Mouse (Mus musculus): ENCODE results near the gene Sumo1. TPM values are rescaled to one million over a fixed set of nuclear protein-coding genes. Genes with fewer than 3 reads are reported as not detected.

Gene Sumo1
- polyA plus RNA-seq, 1 experiment from 2014 or later: 354 TPM

DNA sequence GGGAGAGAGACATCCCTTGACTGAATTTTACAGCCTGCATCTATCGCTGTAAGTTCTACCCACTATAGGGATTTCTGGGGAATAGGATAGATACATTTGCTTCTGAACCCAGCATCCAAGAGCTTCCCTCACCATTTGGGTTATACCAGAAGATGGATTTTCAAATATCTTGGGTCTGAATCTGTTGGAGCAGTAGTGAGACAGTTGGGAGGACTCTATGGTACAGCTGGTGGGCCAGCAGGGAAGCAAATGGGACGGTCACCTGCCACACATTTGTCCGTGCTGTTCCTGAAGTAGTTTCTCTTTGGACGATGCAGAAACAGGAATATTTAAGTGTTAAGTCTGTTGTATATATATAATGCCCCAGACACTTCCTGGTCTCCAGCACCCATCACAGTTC lies 103.1 kb downstream of the Sumo1 start:
- no peak for DNase-seq (ENCODE audit: low spot score)
- no peak overlapping the region for H3K4me2 ChIP-seq (ENCODE audit: low read depth, low read length)
- H3K4me1 ChIP-seq (ENCODE audit: control insufficient read depth, insufficient read depth, low read length): 0 out of 2 replicates have a peak, but pooled peaks cover 16% of the 10 kb centered on the region
- 89% methylated on average over 4 of the region's 4 CpGs for WGBS
- no peak overlapping the region for H3K9ac ChIP-seq (ENCODE audit: low read depth, low read length)
- no peak for ATAC-seq (ENCODE audit: low read depth)
- H3K27ac ChIP-seq (replicated peaks; ENCODE audit: low read depth, low read length): no peak overlapping the region
- no peaks in the 10 kb centered on the region for H3K27me3 ChIP-seq (replicated peaks; ENCODE audit: control insufficient read depth, insufficient read depth, low read length)
- H3K36me3 ChIP-seq (ENCODE audit: control insufficient read depth, insufficient read depth, low read length): no peaks in the 10 kb centered on the region
- no peak overlapping the region for H3K4me3 ChIP-seq (ENCODE audit: low read depth, low read length)
- H3K9me3 ChIP-seq (ENCODE audit: control insufficient read depth, low read length): peaks cover 4% of the 10 kb centered on the region

DNA sequence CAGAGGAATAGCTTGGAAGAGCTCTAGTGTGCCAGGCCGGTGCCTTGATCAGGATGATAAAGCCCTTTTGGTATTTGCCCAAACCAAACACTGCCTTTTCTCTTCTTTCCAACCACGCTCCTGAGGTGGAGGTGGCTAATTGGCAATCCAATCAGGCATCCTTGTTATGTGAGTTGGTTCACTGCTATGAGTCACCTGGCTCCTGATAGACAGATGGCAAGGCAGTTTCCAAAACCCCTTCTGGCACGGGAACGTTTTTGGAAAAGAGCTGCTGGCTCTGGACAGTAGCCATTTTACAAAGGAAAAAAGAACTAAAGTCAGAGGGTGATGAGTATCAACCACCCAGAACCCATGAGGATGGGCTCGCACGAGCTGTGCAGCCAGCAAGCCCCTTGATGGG lies 103.7 kb downstream of the Sumo1 start:
- ATAC-seq (ENCODE audit: low read depth): peak; percentile 22; the same call in 1 of the 2 replicates

DNA sequence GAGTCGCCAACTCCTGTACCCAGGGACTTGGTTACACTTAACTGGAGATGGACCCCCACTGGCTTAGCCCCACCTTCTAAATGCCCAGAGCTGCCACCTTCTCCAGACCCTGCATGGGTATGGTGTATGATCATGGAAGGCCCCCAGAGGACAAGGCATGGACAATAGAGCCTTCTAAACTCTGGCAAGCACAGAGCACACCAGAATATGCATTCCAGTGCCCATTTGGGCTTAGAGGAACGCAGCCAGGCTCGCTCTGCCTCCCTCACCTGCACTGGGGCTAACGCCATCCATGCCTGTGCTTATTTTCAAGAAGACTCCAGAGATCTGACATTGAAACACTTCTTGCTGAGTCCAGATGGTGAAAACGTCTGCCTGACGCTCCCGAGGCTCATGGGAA lies 104.4 kb downstream of the Sumo1 start:
- ATAC-seq (ENCODE audit: low read depth) (peak; percentile 1; the same call in 1 of the 2 replicates), DNase-seq (ENCODE audit: low spot score) (no peak)
- no peak overlapping the region for H3K4me3 ChIP-seq (ENCODE audit: low read depth, low read length)
- H3K27me3 ChIP-seq (replicated peaks; ENCODE audit: control insufficient read depth, insufficient read depth, low read length): no peaks in the 10 kb centered on the region
- no peaks in the 10 kb centered on the region for H3K36me3 ChIP-seq (ENCODE audit: control insufficient read depth, insufficient read depth, low read length)
- peaks cover 4% of the 10 kb centered on the region for H3K9me3 ChIP-seq (ENCODE audit: control insufficient read depth, low read length)
- H3K4me2 ChIP-seq (ENCODE audit: low read depth, low read length): no peak overlapping the region
- WGBS: 44% methylated on average over 7 of the region's 7 CpGs
- 0 out of 2 replicates have a peak, but pooled peaks cover 16% of the 10 kb centered on the region for H3K4me1 ChIP-seq (ENCODE audit: control insufficient read depth, insufficient read depth, low read length)
- no peak overlapping the region for H3K9ac ChIP-seq (ENCODE audit: low read depth, low read length)
- 0 out of 2 replicates have a peak overlapping the region, but pooled peaks have one; percentile 36 for H3K27ac ChIP-seq (replicated peaks; ENCODE audit: low read depth, low read length)

More for the DNA sequence above, 103.7 kb downstream of the Sumo1 start:
- no peaks in the 10 kb centered on the region for H3K27me3 ChIP-seq (replicated peaks; ENCODE audit: control insufficient read depth, insufficient read depth, low read length)
- H3K4me3 ChIP-seq (ENCODE audit: low read depth, low read length): no peak overlapping the region
- H3K9ac ChIP-seq (ENCODE audit: low read depth, low read length): no peak overlapping the region
- 48% methylated on average over 6 of the region's 6 CpGs for WGBS
- no peak for DNase-seq (ENCODE audit: low spot score)
- H3K4me2 ChIP-seq (ENCODE audit: low read depth, low read length): no peak overlapping the region
- H3K36me3 ChIP-seq (ENCODE audit: control insufficient read depth, insufficient read depth, low read length): no peaks in the 10 kb centered on the region
- 0 out of 2 replicates have a peak, but pooled peaks cover 16% of the 10 kb centered on the region for H3K4me1 ChIP-seq (ENCODE audit: control insufficient read depth, insufficient read depth, low read length)
- H3K27ac ChIP-seq (replicated peaks; ENCODE audit: low read depth, low read length): no peak overlapping the region
- peaks cover 4% of the 10 kb centered on the region for H3K9me3 ChIP-seq (ENCODE audit: control insufficient read depth, low read length)

DNA sequence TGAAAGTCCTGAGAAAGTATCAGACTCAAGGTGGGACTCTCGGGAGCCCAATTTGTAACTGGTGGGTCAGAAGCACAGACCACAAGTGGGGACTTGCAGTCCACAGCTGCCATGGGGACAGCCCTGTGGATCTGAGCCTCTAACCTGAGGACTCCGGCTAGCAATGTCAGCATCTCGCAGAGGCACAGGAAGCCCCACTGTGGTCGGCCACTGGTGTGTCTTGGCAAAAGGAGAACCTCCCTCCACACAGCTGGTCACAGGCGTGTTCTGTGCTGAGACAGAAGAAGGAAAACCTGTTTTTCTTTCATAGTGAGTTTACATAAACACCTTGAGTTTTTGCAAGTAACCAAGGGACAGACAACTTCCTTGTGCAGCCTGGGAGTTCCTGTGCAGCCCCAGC lies 104.8 kb downstream of the Sumo1 start:
- H3K4me1 ChIP-seq (ENCODE audit: control insufficient read depth, insufficient read depth, low read length): 0 out of 2 replicates have a peak, but pooled peaks cover 16% of the 10 kb centered on the region
- no peaks in the 10 kb centered on the region for H3K36me3 ChIP-seq (ENCODE audit: control insufficient read depth, insufficient read depth, low read length)
- 63% methylated on average over 5 of the region's 5 CpGs for WGBS
- no peak overlapping the region for H3K4me3 ChIP-seq (ENCODE audit: low read depth, low read length)
- ATAC-seq (ENCODE audit: low read depth): peak; percentile 30; the same call in 1 of the 2 replicates
- H3K9ac ChIP-seq (ENCODE audit: low read depth, low read length): no peak overlapping the region
- peaks cover 4% of the 10 kb centered on the region for H3K9me3 ChIP-seq (ENCODE audit: control insufficient read depth, low read length)
- no peaks in the 10 kb centered on the region for H3K27me3 ChIP-seq (replicated peaks; ENCODE audit: control insufficient read depth, insufficient read depth, low read length)
- H3K27ac ChIP-seq (replicated peaks; ENCODE audit: low read depth, low read length): no peak overlapping the region
- no peak overlapping the region for H3K4me2 ChIP-seq (ENCODE audit: low read depth, low read length)
- DNase-seq (ENCODE audit: low spot score): no peak

DNA sequence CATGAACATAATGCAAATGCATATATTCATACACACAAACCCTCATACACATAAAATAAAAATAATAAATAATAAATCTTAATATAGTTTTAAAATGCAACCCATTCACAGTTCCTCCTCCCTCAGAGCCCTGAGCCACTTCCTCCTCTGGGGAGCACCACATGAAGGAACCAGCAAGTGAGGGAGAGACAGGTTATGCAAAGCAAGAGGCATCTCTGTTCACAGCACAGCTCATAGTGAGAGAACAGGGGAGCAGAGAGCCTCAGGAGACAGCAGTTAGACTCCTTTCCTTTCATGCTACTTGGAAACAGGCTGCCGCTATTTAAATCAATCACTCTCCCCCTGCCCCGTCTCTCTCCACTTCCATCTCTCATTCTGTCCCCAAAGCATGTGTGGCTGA lies 107.1 kb downstream of the Sumo1 start:
- 59% methylated on average over 2 of the region's 2 CpGs for WGBS
- Histone ChIP-seq H3K9me3 (ENCODE audit: control insufficient read depth, low read length) (peaks cover 4% of the 10 kb centered on the region), H3K4me3 (ENCODE audit: low read depth, low read length) (no peak overlapping the region), H3K27me3 (replicated peaks; ENCODE audit: control insufficient read depth, insufficient read depth, low read length) (no peaks in the 10 kb centered on the region), H3K27ac (replicated peaks; ENCODE audit: low read depth, low read length) (no peak overlapping the region), H3K4me2 (ENCODE audit: low read depth, low read length) (no peak overlapping the region), H3K4me1 (ENCODE audit: control insufficient read depth, insufficient read depth, low read length) (0 out of 2 replicates have a peak, but pooled peaks cover 11% of the 10 kb centered on the region), H3K36me3 (ENCODE audit: control insufficient read depth, insufficient read depth, low read length) (no peaks in the 10 kb centered on the region), H3K9ac (ENCODE audit: low read depth, low read length) (no peak overlapping the region)
- DNase-seq (ENCODE audit: low spot score) (no peak), ATAC-seq (ENCODE audit: low read depth) (no peak)

DNA sequence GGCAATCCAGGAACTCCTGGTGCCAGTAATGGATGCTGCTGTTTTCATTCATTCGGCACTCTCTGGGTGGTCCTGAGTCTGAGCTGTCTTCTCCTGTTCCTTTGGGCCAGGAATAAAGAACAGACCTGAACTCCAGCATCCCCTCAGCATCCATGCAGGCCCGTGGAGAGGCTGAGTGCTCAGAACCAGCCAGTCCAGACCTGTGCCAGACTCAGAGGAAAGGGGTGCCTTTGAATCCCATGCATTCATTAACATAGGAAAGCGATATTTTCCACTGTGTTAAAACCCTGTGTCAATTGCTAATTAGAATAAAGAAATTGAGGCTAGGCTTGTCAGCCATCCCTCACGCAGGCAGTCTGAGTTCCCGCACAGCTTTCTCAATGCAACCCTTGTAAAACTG lies 116.9 kb downstream of the Sumo1 start:
- WGBS: 36% methylated on average over 5 of the region's 5 CpGs
- ATAC-seq (ENCODE audit: low read depth): no peak
- H3K9me3 ChIP-seq (ENCODE audit: control insufficient read depth, low read length): no peaks in the 10 kb centered on the region
- H3K4me1 ChIP-seq (ENCODE audit: control insufficient read depth, insufficient read depth, low read length): peaks cover 12% of the 10 kb centered on the region; the same call in 1 of the 2 replicates
- no peak overlapping the region for H3K9ac ChIP-seq (ENCODE audit: low read depth, low read length)
- H3K27ac ChIP-seq (replicated peaks; ENCODE audit: low read depth, low read length): no peak overlapping the region
- no peaks in the 10 kb centered on the region for H3K27me3 ChIP-seq (replicated peaks; ENCODE audit: control insufficient read depth, insufficient read depth, low read length)
- no peaks in the 10 kb centered on the region for H3K36me3 ChIP-seq (ENCODE audit: control insufficient read depth, insufficient read depth, low read length)
- no peak for DNase-seq (ENCODE audit: low spot score)
- no peak overlapping the region for H3K4me3 ChIP-seq (ENCODE audit: low read depth, low read length)
- H3K4me2 ChIP-seq (ENCODE audit: low read depth, low read length): no peak overlapping the region

DNA sequence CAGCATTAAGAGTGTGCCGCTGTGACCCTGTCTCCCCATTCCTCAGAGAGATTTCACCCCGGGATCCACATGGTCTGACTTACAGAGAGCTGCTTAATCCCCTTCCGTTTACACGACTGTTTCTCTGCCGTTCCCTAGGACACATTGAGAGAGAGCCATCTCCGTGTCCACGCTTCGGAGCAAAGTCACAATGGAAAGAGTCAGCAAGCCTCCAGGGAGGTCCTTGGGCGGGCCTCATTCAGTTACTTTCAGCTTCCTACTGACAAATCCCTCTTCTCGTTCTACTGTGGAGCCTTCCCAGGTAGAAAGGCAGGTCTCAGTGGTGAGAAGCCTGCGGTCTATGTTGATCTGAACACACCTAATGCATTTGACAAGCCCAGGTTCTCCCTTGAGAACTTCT lies 119.6 kb downstream of the Sumo1 start:
- DNase-seq (ENCODE audit: low spot score): no peak
- WGBS: 60% methylated on average over 11 of the region's 11 CpGs
- Histone ChIP-seq H3K9me3 (ENCODE audit: control insufficient read depth, low read length) (no peaks in the 10 kb centered on the region), H3K27ac (replicated peaks; ENCODE audit: low read depth, low read length) (no peak overlapping the region), H3K27me3 (replicated peaks; ENCODE audit: control insufficient read depth, insufficient read depth, low read length) (no peaks in the 10 kb centered on the region), H3K4me2 (ENCODE audit: low read depth, low read length) (no peak overlapping the region), H3K36me3 (ENCODE audit: control insufficient read depth, insufficient read depth, low read length) (no peaks in the 10 kb centered on the region), H3K4me3 (ENCODE audit: low read depth, low read length) (no peak overlapping the region), H3K4me1 (ENCODE audit: control insufficient read depth, insufficient read depth, low read length) (peaks cover 12% of the 10 kb centered on the region; the same call in 1 of the 2 replicates), H3K9ac (ENCODE audit: low read depth, low read length) (no peak overlapping the region)
- ATAC-seq (ENCODE audit: low read depth): no peak

DNA sequence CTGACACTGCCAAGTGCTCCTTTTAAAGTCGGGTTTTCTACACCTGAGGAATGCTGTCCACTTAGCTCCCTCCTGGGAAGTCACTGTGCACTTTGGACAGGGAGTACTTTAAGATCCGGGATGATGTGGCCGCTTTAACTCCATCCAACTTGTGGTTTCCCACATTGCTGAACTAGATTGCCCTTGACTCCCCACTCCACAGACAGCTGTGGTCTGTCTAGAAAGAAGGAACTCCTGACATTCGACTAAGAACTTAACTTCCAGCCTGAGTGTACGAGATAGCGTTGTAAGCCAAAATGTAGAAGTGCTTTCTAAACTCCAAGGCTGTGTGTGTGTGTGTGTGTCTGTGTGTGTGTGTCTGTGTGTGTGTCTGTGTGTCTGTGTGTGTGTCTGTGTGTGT lies 120.4 kb downstream of the Sumo1 start:
- H3K27me3 ChIP-seq (replicated peaks; ENCODE audit: control insufficient read depth, insufficient read depth, low read length): no peaks in the 10 kb centered on the region
- ATAC-seq (ENCODE audit: low read depth): no peak

DNA sequence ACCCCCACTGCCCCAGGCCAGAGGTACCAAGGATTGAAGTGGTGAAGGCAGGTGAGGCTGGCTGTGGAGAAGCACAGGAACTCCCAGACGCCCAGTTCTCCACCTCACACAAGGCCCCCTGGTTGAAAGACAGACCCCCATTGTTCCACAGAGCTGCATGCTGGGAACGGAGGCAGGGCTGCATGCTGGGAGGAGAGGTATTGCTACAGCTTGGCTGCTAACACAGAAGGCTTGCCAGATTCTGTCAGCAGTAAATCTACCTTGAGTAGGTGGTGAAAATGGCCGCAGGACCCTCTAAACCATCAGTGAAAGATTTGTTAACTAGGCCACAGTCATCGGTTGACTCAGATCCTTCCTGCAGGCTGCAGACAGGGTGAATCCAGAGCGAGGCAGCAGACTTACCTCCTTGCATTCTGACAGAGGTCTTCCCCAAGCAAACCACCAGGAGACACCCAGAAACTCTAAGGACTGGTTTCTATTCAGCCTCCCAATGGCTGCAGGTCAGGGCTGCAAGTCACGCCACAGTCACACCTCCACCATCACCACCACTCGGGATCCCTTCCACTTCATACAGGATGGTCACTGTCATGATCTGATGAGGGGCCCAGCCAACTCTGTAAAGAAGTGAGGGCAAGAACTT lies 121.5 kb downstream of the Sumo1 start:
- Histone ChIP-seq H3K9ac (ENCODE audit: low read depth, low read length) (no peak overlapping the region), H3K36me3 (ENCODE audit: control insufficient read depth, insufficient read depth, low read length) (no peaks in the 10 kb centered on the region), H3K27me3 (replicated peaks; ENCODE audit: control insufficient read depth, insufficient read depth, low read length) (no peaks in the 10 kb centered on the region), H3K27ac (replicated peaks; ENCODE audit: low read depth, low read length) (no peak overlapping the region), H3K4me1 (ENCODE audit: control insufficient read depth, insufficient read depth, low read length) (peaks cover 14% of the 10 kb centered on the region; the same call in 1 of the 2 replicates), H3K4me3 (ENCODE audit: low read depth, low read length) (no peak overlapping the region), H3K4me2 (ENCODE audit: low read depth, low read length) (no peak overlapping the region), H3K9me3 (ENCODE audit: control insufficient read depth, low read length) (no peaks in the 10 kb centered on the region)
- ATAC-seq (ENCODE audit: low read depth) (no peak), DNase-seq (ENCODE audit: low spot score) (no peak)
- WGBS: 67% methylated on average over 7 of the region's 7 CpGs

More for the DNA sequence above, 120.4 kb downstream of the Sumo1 start:
- no peak overlapping the region for H3K9ac ChIP-seq (ENCODE audit: low read depth, low read length)
- no peak overlapping the region for H3K27ac ChIP-seq (replicated peaks; ENCODE audit: low read depth, low read length)
- H3K36me3 ChIP-seq (ENCODE audit: control insufficient read depth, insufficient read depth, low read length): no peaks in the 10 kb centered on the region
- WGBS: 59% methylated on average over 6 of the region's 6 CpGs
- H3K4me1 ChIP-seq (ENCODE audit: control insufficient read depth, insufficient read depth, low read length): peaks cover 12% of the 10 kb centered on the region; the same call in 1 of the 2 replicates
- no peak overlapping the region for H3K4me3 ChIP-seq (ENCODE audit: low read depth, low read length)
- no peak overlapping the region for H3K4me2 ChIP-seq (ENCODE audit: low read depth, low read length)
- no peaks in the 10 kb centered on the region for H3K9me3 ChIP-seq (ENCODE audit: control insufficient read depth, low read length)
- peak; percentile 23 for DNase-seq (ENCODE audit: low spot score)
